Mouse (Mus musculus): Measurements from ENCODE around the gene Gigyf1. TPM values are rescaled to one million over a fixed set of nuclear protein-coding genes. Genes with fewer than 3 reads are reported as not detected.
A peak's percentile ranks its signal among the peaks of the same experiment; 100 is the strongest.

The Gigyf1 gene
- polyA plus RNA-seq, 1 experiment from 2014 or later = 5.2 TPM

- TF ChIP-seq CTCF (IDR thresholded peaks at IDR 0.05; ENCODE audit: low read depth) = no peak
- TF ChIP-seq EP300 (optimal IDR thresholded peaks at IDR 0.05) = no peak
- Histone ChIP-seq H3K9ac (ENCODE audit: low read length) (peak overlapping the region; percentile 86), H3K36me3 (ENCODE audit: control insufficient read depth, insufficient read depth, low read length) (peaks cover 26% of the 10 kb centered on the region), H3K27ac (replicated peaks) (peak overlapping the region; percentile 94), H3K4me3 (ENCODE audit: low read depth, low read length) (peak overlapping the region; percentile 78), H3K4me2 (replicated peaks; ENCODE audit: low read depth) (peak overlapping the region; percentile 95), H3K27me3 (ENCODE audit: control insufficient read depth, insufficient read depth, low read length) (no peaks in the 10 kb centered on the region), H3K4me1 (replicated peaks; ENCODE audit: control insufficient read depth, insufficient read depth) (peaks cover 2% of the 10 kb centered on the region), H3K9me3 (ENCODE audit: control insufficient read depth, low read length) (no peaks in the 10 kb centered on the region)
- DNase-seq (ENCODE audit: low spot score) (peak; percentile 74), ATAC-seq (ENCODE audit: low FRiP score, low TSS enrichment) (peak; percentile 15; the same call in 1 of the 2 replicates)
- WGBS = 1% methylated on average over 35 of the region's 46 CpGs
These were observed 12.5 kb downstream of the Gigyf1 start for GRCm38 (mm10) chr5:137530588-137531413.

- peak overlapping the region; percentile 86 for H3K9ac ChIP-seq (ENCODE audit: low read length)
- H3K36me3 ChIP-seq (ENCODE audit: control insufficient read depth, insufficient read depth, low read length) = peaks cover 26% of the 10 kb centered on the region
- peaks cover 2% of the 10 kb centered on the region for H3K4me1 ChIP-seq (replicated peaks; ENCODE audit: control insufficient read depth, insufficient read depth)
- H3K27me3 ChIP-seq (ENCODE audit: control insufficient read depth, insufficient read depth, low read length) = no peaks in the 10 kb centered on the region
- peak overlapping the region; percentile 95 for H3K4me2 ChIP-seq (replicated peaks; ENCODE audit: low read depth)
- peak overlapping the region; percentile 78 for H3K4me3 ChIP-seq (ENCODE audit: low read depth, low read length)
- peak overlapping the region; percentile 94 for H3K27ac ChIP-seq (replicated peaks)
- ATAC-seq (ENCODE audit: low FRiP score, low TSS enrichment) (no peak), DNase-seq (ENCODE audit: low spot score) (peak; percentile 68)
- no peaks in the 10 kb centered on the region for H3K9me3 ChIP-seq (ENCODE audit: control insufficient read depth, low read length)
- no peak for TF ChIP-seq CTCF (IDR thresholded peaks at IDR 0.05; ENCODE audit: low read depth)
- TF ChIP-seq EP300 (optimal IDR thresholded peaks at IDR 0.05) = no peak
- WGBS = 0% methylated on average over 46 of the region's 51 CpGs
These were observed 13.2 kb downstream of the Gigyf1 start for GRCm38 (mm10) chr5:137531414-137532130.

- DNase-seq (ENCODE audit: low spot score) (peak; percentile 46), ATAC-seq (ENCODE audit: low FRiP score, low TSS enrichment) (no peak)
- H3K27ac ChIP-seq (replicated peaks) = peak overlapping the region; percentile 94
- H3K4me2 ChIP-seq (replicated peaks; ENCODE audit: low read depth) = peak overlapping the region; percentile 95
- peaks cover 26% of the 10 kb centered on the region for H3K36me3 ChIP-seq (ENCODE audit: control insufficient read depth, insufficient read depth, low read length)
- peaks cover 2% of the 10 kb centered on the region for H3K4me1 ChIP-seq (replicated peaks; ENCODE audit: control insufficient read depth, insufficient read depth)
- H3K4me3 ChIP-seq (ENCODE audit: low read depth, low read length) = peak overlapping the region; percentile 78
- H3K27me3 ChIP-seq (ENCODE audit: control insufficient read depth, insufficient read depth, low read length) = no peaks in the 10 kb centered on the region
- under 1% methylated on average over 18 of the region's 19 CpGs for WGBS
- TF ChIP-seq CTCF (IDR thresholded peaks at IDR 0.05; ENCODE audit: low read depth) = no peak
- TF ChIP-seq EP300 (optimal IDR thresholded peaks at IDR 0.05) = peak; percentile 7
- H3K9ac ChIP-seq (ENCODE audit: low read length) = peak overlapping the region; percentile 86
- no peaks in the 10 kb centered on the region for H3K9me3 ChIP-seq (ENCODE audit: control insufficient read depth, low read length)
These were observed 13.9 kb downstream of the Gigyf1 start for GRCm38 (mm10) chr5:137532131-137532807.

GRCm38 (mm10) chr5:137532808-137533116 is 14.4 kb downstream of the Gigyf1 start:
- Histone ChIP-seq H3K36me3 (ENCODE audit: control insufficient read depth, insufficient read depth, low read length) (peaks cover 21% of the 10 kb centered on the region), H3K9me3 (ENCODE audit: control insufficient read depth, low read length) (no peaks in the 10 kb centered on the region), H3K27me3 (ENCODE audit: control insufficient read depth, insufficient read depth, low read length) (no peaks in the 10 kb centered on the region), H3K9ac (ENCODE audit: low read length) (peak overlapping the region; percentile 86), H3K4me1 (replicated peaks; ENCODE audit: control insufficient read depth, insufficient read depth) (peaks cover 2% of the 10 kb centered on the region), H3K4me2 (replicated peaks; ENCODE audit: low read depth) (peak overlapping the region; percentile 95), H3K27ac (replicated peaks) (peak overlapping the region; percentile 94), H3K4me3 (ENCODE audit: low read depth, low read length) (peak overlapping the region; percentile 78)
- ATAC-seq (ENCODE audit: low FRiP score, low TSS enrichment) = peak; percentile 43
- TF ChIP-seq EP300 (optimal IDR thresholded peaks at IDR 0.05) (no peak), CTCF (IDR thresholded peaks at IDR 0.05; ENCODE audit: low read depth) (no peak)
- 0% methylated on average over 10 of the region's 12 CpGs for WGBS
- DNase-seq (ENCODE audit: low spot score) = no peak

- peak within 1 kb of the TSS; percentile 95 for H3K4me2 ChIP-seq (replicated peaks; ENCODE audit: low read depth)
- 0% methylated on average over 40 of the region's 40 CpGs for WGBS
- DNase-seq (ENCODE audit: low spot score) = peak; percentile 99
- H3K9me3 ChIP-seq (ENCODE audit: control insufficient read depth, low read length) = no peaks in the 10 kb centered on the region
- peak; percentile 79 for TF ChIP-seq EP300 (optimal IDR thresholded peaks at IDR 0.05)
- TF ChIP-seq CTCF (IDR thresholded peaks at IDR 0.05; ENCODE audit: low read depth) = 0 out of 2 replicates have a peak, but pooled peaks have one; percentile 14
- peaks cover 2% of the 10 kb centered on the region for H3K4me1 ChIP-seq (replicated peaks; ENCODE audit: control insufficient read depth, insufficient read depth)
- H3K9ac ChIP-seq (ENCODE audit: low read length) = peak within 1 kb of the TSS; percentile 86
- peak; percentile 81 for ATAC-seq (ENCODE audit: low FRiP score, low TSS enrichment)
- peaks cover 17% of the 10 kb centered on the region for H3K36me3 ChIP-seq (ENCODE audit: control insufficient read depth, insufficient read depth, low read length)
- peak within 1 kb of the TSS; percentile 94 for H3K27ac ChIP-seq (replicated peaks)
- H3K4me3 ChIP-seq (ENCODE audit: low read depth, low read length) = peak within 1 kb of the TSS; percentile 78
- no peaks in the 10 kb centered on the region for H3K27me3 ChIP-seq (ENCODE audit: control insufficient read depth, insufficient read depth, low read length)
These were observed 14.9 kb downstream of the Gigyf1 start, which contains the start of the genes Epo and Gnb2 for GRCm38 (mm10) chr5:137533117-137533827. Gene Epo, minus strand, starts transcription at chr5:137533242. Gene Gnb2, minus strand, starts transcription at chr5:137533510.
